Mouse (Mus musculus) monocyte, adult 5-6 weeks (primary cell): ENCODE data around the gene Ppp4r3b. TPM values are rescaled to one million over a fixed set of nuclear protein-coding genes. Genes with fewer than 3 reads are reported as not detected.

ENCODE experiments used
- ATAC-seq: fragments of 153-309, 156-312 bp; replicated peaks from 2 replicates; pipeline ENCODE4 v1.8.0; 2017; ENCODE audit warnings: mild to moderate bottlenecking; ENCODE audit not compliant: low TSS enrichment, insufficient number of reproducible peaks, severe bottlenecking, poor library complexity, low FRiP score
- total RNA-seq: library from RNA; stranded (forward); fragments of 200-1000, 200-491, 200-594 nt; gene quantifications from 3 replicates; pipeline ENCODE4 v1.2.3, GENCODE M21; 2017

Ppp4r3b gene
- total RNA-seq, 1 experiment from 2014 or later: 144 TPM

- ATAC-seq: no peak
Measured at GRCm38 (mm10) chr11:29228957-29229356, 56.3 kb downstream of the Ppp4r3b start.

- no peak for ATAC-seq
Measured at GRCm38 (mm10) chr11:29233569-29233968, 60.9 kb downstream of the Ppp4r3b start.

- ATAC-seq: no peak
Measured at GRCm38 (mm10) chr11:29237364-29237763, 64.7 kb downstream of the Ppp4r3b start.

GRCm38 (mm10) chr11:29238047-29238446 is 65.4 kb downstream of the Ppp4r3b start:
- no peak for ATAC-seq

- ATAC-seq: no peak
Measured at GRCm38 (mm10) chr11:29238551-29238950, 65.9 kb downstream of the Ppp4r3b start.

GRCm38 (mm10) chr11:29239353-29239752 is 66.7 kb downstream of the Ppp4r3b start:
- no peak for ATAC-seq

- no peak for ATAC-seq
Measured at GRCm38 (mm10) chr11:29241961-29242360, 69.3 kb downstream of the Ppp4r3b start.

- no peak for ATAC-seq
Measured at GRCm38 (mm10) chr11:29245988-29246387, 73.3 kb downstream of the Ppp4r3b start.

- peak; percentile 99 for ATAC-seq
Measured at GRCm38 (mm10) chr11:29246883-29247650, 74.4 kb downstream of the Ppp4r3b start, which contains the start of gene Cfap36. Gene Cfap36 (minus strand): TSS chr11:29247409.

GRCm38 (mm10) chr11:29247725-29248124 is 75.0 kb downstream of the Ppp4r3b start:
- no peak for ATAC-seq

- ATAC-seq: no peak
Measured at GRCm38 (mm10) chr11:29248386-29248785, 75.7 kb downstream of the Ppp4r3b start.

- no peak for ATAC-seq
Measured at GRCm38 (mm10) chr11:29254643-29255042, 82.0 kb downstream of the Ppp4r3b start.

GRCm38 (mm10) chr11:29267824-29268223 is 95.1 kb downstream of the Ppp4r3b start:
- ATAC-seq: no peak

Other genes with a start within 250 kb of the Ppp4r3b start
- gene Pnpt1, start 42.1 kb upstream of the Ppp4r3b start, total RNA-seq: 29.2 to 37.6 TPM (median 35.1 TPM) in 3 replicates
- 39.9 to 44.9 TPM (median 41.7 TPM) in 3 replicates for gene Cfap36, start 74.5 kb downstream of the Ppp4r3b start, total RNA-seq
- gene Ccdc88a, start 200.8 kb downstream of the Ppp4r3b start, total RNA-seq: 81.2 to 113 TPM (median 90.3 TPM) in 3 replicates